Mouse (Mus musculus) left cerebral cortex, adult 2 months (tissue): ENCODE measurements around the gene Olfr1359. TPM values are rescaled to one million over a fixed set of nuclear protein-coding genes. Genes with fewer than 3 reads are reported as not detected.
"Not testable (repeated sequence)": the region's sequence is repeated elsewhere in the genome, so short reads cannot be mapped to it uniquely, and the experiment has no call there.

Experiments
- DNase-seq, 2 experiments: peaks; one replicate each; pipeline ENCODE4 v3.0.0; 2021 to 2022; ENCODE audit warnings: low spot score in 2 of 2, mixed read lengths in 1 of 2; ENCODE audit errors: extremely low spot score in 1 of 2
- H3K27ac ChIP-seq: fragments of 200-600 bp; 2 replicates; pipeline ENCODE4 v1.8.1; 2022
- H3K4me3 ChIP-seq: fragments of 200-600 bp; 2 replicates; pipeline ENCODE4 v1.8.1; 2022
- CTCF ChIP-seq: fragments of 200-600 bp; IDR thresholded peaks from 2 replicates; pipeline ENCODE4 v1.8.1; 2022; ENCODE audit warnings: antibody characterized with exemption, mild to moderate bottlenecking, moderate library complexity
- intact Hi-C: fragments of 180-260 bp; cut with DNase I; formaldehyde crosslinking; loops from one replicate; pipeline ENCODE4 v1.15.1; 2025
- long read RNA-seq, 2 experiments: library from polyadenylated mRNA; stranded (forward); transcript quantifications; one replicate each; pipeline ENCODE4 v2.0.0; 2021; ENCODE audit warnings: borderline mapping rate in 2 of 2
- total RNA-seq, 2 experiments: library from RNA; stranded (reverse); gene quantifications; 2 replicates each; pipeline ENCODE4 v1.2.3; 2021

Olfr1359 gene
- total RNA-seq: not detected
- long read RNA-seq, experiment 1: 0 reads
- long read RNA-seq, experiment 2: 0 reads

GRCm38 (mm10) chr13:21697811-21698210, at the start of gene Olfr1359:
Olfr1359 (plus strand) TSS chr13:21698111.
- TF ChIP-seq CTCF: no peak
- intact Hi-C loops: no loop called here
- Histone ChIP-seq H3K27ac (no peak within 1 kb of the TSS), H3K4me3 (no peak within 1 kb of the TSS)
- DNase-seq: no peak

GRCm38 (mm10) chr13:21663286-21663685, 34.6 kb upstream of the Olfr1359 start, which contains the start of gene Olfr1361:
Olfr1361 (minus strand) TSS chr13:21663386.
- Histone ChIP-seq H3K4me3 (no peak within 1 kb of the TSS), H3K27ac (no peak within 1 kb of the TSS)
- DNase-seq: no peak
- TF ChIP-seq CTCF: no peak
- intact Hi-C loops: no loop called here

GRCm38 (mm10) chr13:21677305-21677704, 20.6 kb upstream of the Olfr1359 start, which contains the start of gene Olfr1360:
Olfr1360 (minus strand) TSS chr13:21677405.
- no peak for TF ChIP-seq CTCF
- intact Hi-C loops: no loop called here
- Histone ChIP-seq H3K27ac (no peak within 1 kb of the TSS), H3K4me3 (no peak within 1 kb of the TSS)
- no peak for DNase-seq

GRCm38 (mm10) chr13:21706669-21707068, 8.8 kb downstream of the Olfr1359 start:
- TF ChIP-seq CTCF: no peak

GRCm38 (mm10) chr13:21710031-21710711, 12.3 kb downstream of the Olfr1359 start:
- intact Hi-C loops: loop anchor here (1.0 to 10.0 kb wide), 11 partner anchors 41 to 1911 kb away; partner anchors contain the start of genes Hist1h2af, Hist1h2be, Hist1h4h and Hist1h4k
- TF ChIP-seq CTCF: peak; percentile 91
- DNase-seq: peak; percentile 87 to 90
- H3K4me3 ChIP-seq: peak overlapping the region; percentile 96
- H3K27ac ChIP-seq: peak overlapping the region; percentile 74

More at GRCm38 (mm10) chr13:21706669-21707068, 8.8 kb downstream of the Olfr1359 start:
- Histone ChIP-seq H3K27ac (no peak overlapping the region), H3K4me3 (no peak overlapping the region)
- DNase-seq: no peak
- intact Hi-C loops: no loop called here

- Histone ChIP-seq H3K4me3 (peak overlapping the region; percentile 96), H3K27ac (peak overlapping the region; percentile 13; the same call in 1 of the 2 replicates)
- DNase-seq: peak; percentile 81
- intact Hi-C loops: loop anchor here (1.0 to 10.0 kb wide), 11 partner anchors 40 to 1910 kb away; partner anchors contain the start of genes Hist1h2af, Hist1h2be, Hist1h4h and Hist1h4k
- no peak for TF ChIP-seq CTCF
These were observed 13.1 kb downstream of the Olfr1359 start for GRCm38 (mm10) chr13:21710821-21711525.

- DNase-seq: no peak
- Histone ChIP-seq H3K4me3 (peak overlapping the region; percentile 96), H3K27ac (no peak overlapping the region)
- TF ChIP-seq CTCF: no peak
- intact Hi-C loops: loop anchor here (2.0 to 10.0 kb wide), 10 partner anchors 39 to 1909 kb away; partner anchors contain the start of genes Hist1h2af, Hist1h2be, Hist1h4h and Hist1h4k
These were observed 13.8 kb downstream of the Olfr1359 start for GRCm38 (mm10) chr13:21711698-21712097.

- peak overlapping the region; percentile 33 for H3K4me3 ChIP-seq
- TF ChIP-seq CTCF: peak; percentile 97
- peak; percentile 52 to 64 for DNase-seq
- intact Hi-C loops: loop anchor here (5.0 to 10.0 kb wide), 9 partner anchors 228 to 1968 kb away; partner anchors contain the start of genes Hist1h2ac, Hist1h2af, Hist1h2bc and Hist1h4d
- no peak overlapping the region for H3K27ac ChIP-seq
These were observed 16.8 kb downstream of the Olfr1359 start for GRCm38 (mm10) chr13:21714725-21715124.

- H3K27ac ChIP-seq: peak overlapping the region; percentile 72
- intact Hi-C loops: loop anchor here (5.0 to 10.0 kb wide), 3 partner anchors 1590 to 1967 kb away; partner anchors contain the start of genes Hist1h2ac, Hist1h2bc and Hist1h4d
- H3K4me3 ChIP-seq: peak overlapping the region; percentile 33
- TF ChIP-seq CTCF: no peak
- DNase-seq: no peak
These were observed 17.4 kb downstream of the Olfr1359 start for GRCm38 (mm10) chr13:21715131-21715863.

- peak; percentile 74 to 84 for DNase-seq
- peak within 1 kb of the TSS; percentile 48 for H3K4me3 ChIP-seq
- intact Hi-C loops: loop anchor here (1.0 to 10.0 kb wide), 5 partner anchors 34 to 1966 kb away; partner anchors contain the start of genes Hist1h2ac, Hist1h2an, Hist1h2bc and Hist1h2bp
- H3K27ac ChIP-seq: peak within 1 kb of the TSS; percentile 83
These were observed 18.1 kb downstream of the Olfr1359 start, which contains the start of the genes Hist1h2bl and Hist1h2ai for GRCm38 (mm10) chr13:21715864-21716539. Hist1h2bl (minus strand) TSS chr13:21716143. Hist1h2ai (plus strand) TSS chr13:21716422.

- intact Hi-C loops: loop anchor here (1.0 to 10.0 kb wide), 6 partner anchors 34 to 1966 kb away; partner anchors contain the start of genes Hist1h2ac, Hist1h2an, Hist1h2bc and Hist1h2bp
- not testable (repeated sequence) for DNase-seq
- H3K27ac ChIP-seq: peak overlapping the region; percentile 83
- peak overlapping the region; percentile 48 for H3K4me3 ChIP-seq
These were observed 18.9 kb downstream of the Olfr1359 start for GRCm38 (mm10) chr13:21716540-21717391.

GRCm38 (mm10) chr13:21717397-21718357, 19.8 kb downstream of the Olfr1359 start, which contains the start of gene Hist1h3h:
Hist1h3h (plus strand) TSS chr13:21717659.
- peak within 1 kb of the TSS; percentile 48 for H3K4me3 ChIP-seq
- intact Hi-C loops: loop anchor here (1.0 to 10.0 kb wide), 6 partner anchors 17 to 1965 kb away; partner anchors contain the start of genes Hist1h2ac, Hist1h2an, Hist1h2bc and Hist1h2bp
- peak within 1 kb of the TSS; percentile 83 for H3K27ac ChIP-seq
- DNase-seq: peak; percentile 86 to 89
